Mouse (Mus musculus): ENCODE measurements around the gene Avl9. TPM values are rescaled to one million over a fixed set of nuclear protein-coding genes. Genes with fewer than 3 reads are reported as not detected.

The Avl9 gene
- polyA plus RNA-seq, 1 experiment: 14.6 TPM

GRCm38 (mm10) chr6:56715270-56715666 lies 569 bp downstream of the Avl9 start:
- peak overlapping the region; percentile 53 for H3K4me3 ChIP-seq (ENCODE audit: control insufficient read depth, insufficient read depth, low read length)
- H3K36me3 ChIP-seq (ENCODE audit: control insufficient read depth, insufficient read depth, low read length): no peaks in the 10 kb centered on the region
- TF ChIP-seq CTCF (IDR thresholded peaks at IDR 0.05; ENCODE audit: borderline replicate concordance, control insufficient read depth, extremely low read depth, insufficient read depth, low read length, poor library complexity) (no peak; the same call in 1 of the 2 replicates), POLR2A (IDR thresholded peaks at IDR 0.05; ENCODE audit: control insufficient read depth, extremely low read depth, insufficient read depth, low read length, poor library complexity) (no peak)
- no peaks in the 10 kb centered on the region for H3K4me1 ChIP-seq (replicated peaks; ENCODE audit: control insufficient read depth, insufficient read depth, low read length)
- DNase-seq: no peak
- under 1% methylated on average over 25 of the region's 25 CpGs for WGBS
- H3K27me3 ChIP-seq (ENCODE audit: control insufficient read depth, insufficient read depth, low read length): no peaks in the 10 kb centered on the region
- peak overlapping the region; percentile 53 for H3K27ac ChIP-seq (ENCODE audit: control insufficient read depth, insufficient read depth, low read length)

DNA sequence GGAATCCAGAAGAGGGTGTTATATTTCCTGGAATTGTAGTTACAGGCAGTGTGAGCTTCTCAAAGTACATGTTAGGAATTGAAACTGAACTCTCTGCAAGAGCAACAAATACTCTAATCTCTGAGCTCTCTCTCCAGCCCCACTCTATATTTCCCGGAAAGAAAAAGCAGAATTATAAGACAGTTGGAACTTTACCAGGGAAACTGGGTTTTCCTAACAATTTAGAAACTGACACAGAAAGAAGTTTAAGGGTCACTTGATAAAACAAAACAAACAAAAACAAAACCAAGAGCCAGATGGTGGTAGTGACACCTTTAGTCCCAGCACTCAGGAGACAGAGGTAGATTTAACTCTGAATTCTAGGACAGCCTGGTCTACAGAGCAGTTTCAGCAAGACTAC lies 4.4 kb downstream of the Avl9 start:
- no peak for TF ChIP-seq POLR2A (IDR thresholded peaks at IDR 0.05; ENCODE audit: control insufficient read depth, extremely low read depth, insufficient read depth, low read length, poor library complexity)
- no peak for TF ChIP-seq CTCF (IDR thresholded peaks at IDR 0.05; ENCODE audit: borderline replicate concordance, control insufficient read depth, extremely low read depth, insufficient read depth, low read length, poor library complexity)
- H3K27me3 ChIP-seq (ENCODE audit: control insufficient read depth, insufficient read depth, low read length): no peaks in the 10 kb centered on the region
- WGBS: 98% methylated on average over 1 of the region's 1 CpGs

GRCm38 (mm10) chr6:56720877-56721276 lies 6.2 kb downstream of the Avl9 start:
- H3K36me3 ChIP-seq (ENCODE audit: control insufficient read depth, insufficient read depth, low read length): peaks cover 19% of the 10 kb centered on the region
- 88% methylated on average over 3 of the region's 3 CpGs for WGBS
- TF ChIP-seq CTCF (IDR thresholded peaks at IDR 0.05; ENCODE audit: borderline replicate concordance, control insufficient read depth, extremely low read depth, insufficient read depth, low read length, poor library complexity): no peak
- no peak for TF ChIP-seq POLR2A (IDR thresholded peaks at IDR 0.05; ENCODE audit: control insufficient read depth, extremely low read depth, insufficient read depth, low read length, poor library complexity)

More for the DNA sequence above, 4.4 kb downstream of the Avl9 start:
- no peak for DNase-seq
- no peak overlapping the region for H3K27ac ChIP-seq (ENCODE audit: control insufficient read depth, insufficient read depth, low read length)
- no peak overlapping the region for H3K4me3 ChIP-seq (ENCODE audit: control insufficient read depth, insufficient read depth, low read length)
- H3K36me3 ChIP-seq (ENCODE audit: control insufficient read depth, insufficient read depth, low read length): peaks cover 7% of the 10 kb centered on the region; the same call in 1 of the 2 replicates
- H3K4me1 ChIP-seq (replicated peaks; ENCODE audit: control insufficient read depth, insufficient read depth, low read length): no peaks in the 10 kb centered on the region

DNA sequence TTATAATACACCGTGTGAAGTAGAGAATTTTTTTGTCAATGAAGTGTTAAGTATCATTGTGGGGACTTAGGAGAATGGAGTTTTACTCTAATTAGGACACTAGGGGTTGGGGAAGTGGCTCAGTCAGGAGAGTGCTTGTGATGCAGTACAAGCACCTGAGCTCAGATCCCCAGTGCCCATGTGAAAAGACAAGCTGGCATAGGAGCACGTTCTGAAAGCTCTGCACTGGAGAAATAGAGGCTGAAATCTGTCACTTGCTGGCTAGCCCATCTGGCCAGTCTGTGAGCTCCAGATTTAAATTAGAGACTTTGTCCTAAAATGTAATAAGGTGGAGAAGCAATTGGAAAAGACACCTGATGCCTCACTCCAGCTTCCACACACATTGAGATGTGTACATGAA lies 17.8 kb downstream of the Avl9 start:
- whole genome bisulfite sequencing: 93% methylated on average over 2 of the region's 2 CpGs
- Histone ChIP-seq H3K36me3 (ENCODE audit: control insufficient read depth, insufficient read depth, low read length) (peaks cover 66% of the 10 kb centered on the region), H3K4me3 (ENCODE audit: control insufficient read depth, insufficient read depth, low read length) (no peak overlapping the region), H3K27ac (ENCODE audit: control insufficient read depth, insufficient read depth, low read length) (no peak overlapping the region), H3K4me1 (replicated peaks; ENCODE audit: control insufficient read depth, insufficient read depth, low read length) (no peaks in the 10 kb centered on the region), H3K27me3 (ENCODE audit: control insufficient read depth, insufficient read depth, low read length) (no peaks in the 10 kb centered on the region)
- no peak for TF ChIP-seq POLR2A (IDR thresholded peaks at IDR 0.05; ENCODE audit: control insufficient read depth, extremely low read depth, insufficient read depth, low read length, poor library complexity)
- no peak for TF ChIP-seq CTCF (IDR thresholded peaks at IDR 0.05; ENCODE audit: borderline replicate concordance, control insufficient read depth, extremely low read depth, insufficient read depth, low read length, poor library complexity)
- no peak for DNase-seq

More at GRCm38 (mm10) chr6:56720877-56721276, 6.2 kb downstream of the Avl9 start:
- no peak overlapping the region for H3K27ac ChIP-seq (ENCODE audit: control insufficient read depth, insufficient read depth, low read length)
- H3K4me3 ChIP-seq (ENCODE audit: control insufficient read depth, insufficient read depth, low read length): no peak overlapping the region
- no peaks in the 10 kb centered on the region for H3K4me1 ChIP-seq (replicated peaks; ENCODE audit: control insufficient read depth, insufficient read depth, low read length)
- no peaks in the 10 kb centered on the region for H3K27me3 ChIP-seq (ENCODE audit: control insufficient read depth, insufficient read depth, low read length)
- DNase-seq: no peak

GRCm38 (mm10) chr6:56745950-56746543 lies 31.3 kb downstream of the Avl9 start:
- no peak for TF ChIP-seq CTCF (IDR thresholded peaks at IDR 0.05; ENCODE audit: borderline replicate concordance, control insufficient read depth, extremely low read depth, insufficient read depth, low read length, poor library complexity)
- WGBS: 95% methylated on average over 5 of the region's 5 CpGs
- Histone ChIP-seq H3K4me3 (ENCODE audit: control insufficient read depth, insufficient read depth, low read length) (no peak overlapping the region), H3K27ac (ENCODE audit: control insufficient read depth, insufficient read depth, low read length) (no peak overlapping the region), H3K4me1 (replicated peaks; ENCODE audit: control insufficient read depth, insufficient read depth, low read length) (no peaks in the 10 kb centered on the region), H3K27me3 (ENCODE audit: control insufficient read depth, insufficient read depth, low read length) (no peaks in the 10 kb centered on the region), H3K36me3 (ENCODE audit: control insufficient read depth, insufficient read depth, low read length) (peaks cover 29% of the 10 kb centered on the region)
- no peak for DNase-seq

GRCm38 (mm10) chr6:56753719-56754118 lies 39.0 kb downstream of the Avl9 start:
- Histone ChIP-seq H3K27me3 (ENCODE audit: control insufficient read depth, insufficient read depth, low read length) (no peaks in the 10 kb centered on the region), H3K36me3 (ENCODE audit: control insufficient read depth, insufficient read depth, low read length) (peaks cover 62% of the 10 kb centered on the region), H3K27ac (ENCODE audit: control insufficient read depth, insufficient read depth, low read length) (no peak overlapping the region), H3K4me3 (ENCODE audit: control insufficient read depth, insufficient read depth, low read length) (no peak overlapping the region), H3K4me1 (replicated peaks; ENCODE audit: control insufficient read depth, insufficient read depth, low read length) (no peaks in the 10 kb centered on the region)
- WGBS: 81% methylated on average over 3 of the region's 3 CpGs
- DNase-seq: no peak
- TF ChIP-seq POLR2A (IDR thresholded peaks at IDR 0.05; ENCODE audit: control insufficient read depth, extremely low read depth, insufficient read depth, low read length, poor library complexity) (no peak), CTCF (IDR thresholded peaks at IDR 0.05; ENCODE audit: borderline replicate concordance, control insufficient read depth, extremely low read depth, insufficient read depth, low read length, poor library complexity) (no peak)

DNA sequence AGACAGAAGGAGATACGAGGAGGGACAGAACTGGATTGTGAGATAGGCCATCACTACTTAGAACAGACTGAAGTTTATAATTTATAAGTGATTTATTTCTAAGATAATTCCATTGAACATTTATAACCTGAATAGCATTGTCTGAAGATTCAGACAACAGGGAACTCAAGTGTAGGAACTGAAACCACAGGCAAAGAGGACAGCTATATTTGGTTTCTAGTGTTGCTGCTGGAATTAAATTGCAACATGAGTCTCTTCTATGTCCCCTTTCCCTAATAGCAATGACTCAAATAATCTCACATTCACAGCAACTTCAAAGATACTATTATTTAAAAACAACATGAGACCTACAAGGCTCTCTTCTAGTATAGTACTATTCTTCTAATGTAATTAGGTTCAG lies 41.4 kb downstream of the Avl9 start:
- no peak overlapping the region for H3K4me3 ChIP-seq (ENCODE audit: control insufficient read depth, insufficient read depth, low read length)
- TF ChIP-seq POLR2A (IDR thresholded peaks at IDR 0.05; ENCODE audit: control insufficient read depth, extremely low read depth, insufficient read depth, low read length, poor library complexity) (no peak), CTCF (IDR thresholded peaks at IDR 0.05; ENCODE audit: borderline replicate concordance, control insufficient read depth, extremely low read depth, insufficient read depth, low read length, poor library complexity) (no peak)
- WGBS: 93% methylated on average over 1 of the region's 1 CpGs
- no peaks in the 10 kb centered on the region for H3K4me1 ChIP-seq (replicated peaks; ENCODE audit: control insufficient read depth, insufficient read depth, low read length)
- DNase-seq: no peak
- no peak overlapping the region for H3K27ac ChIP-seq (ENCODE audit: control insufficient read depth, insufficient read depth, low read length)
- H3K27me3 ChIP-seq (ENCODE audit: control insufficient read depth, insufficient read depth, low read length): no peaks in the 10 kb centered on the region
- H3K36me3 ChIP-seq (ENCODE audit: control insufficient read depth, insufficient read depth, low read length): peaks cover 70% of the 10 kb centered on the region
